ENCODE assay signal across 23 mouse cellular contexts in the genomic region with DNA sequence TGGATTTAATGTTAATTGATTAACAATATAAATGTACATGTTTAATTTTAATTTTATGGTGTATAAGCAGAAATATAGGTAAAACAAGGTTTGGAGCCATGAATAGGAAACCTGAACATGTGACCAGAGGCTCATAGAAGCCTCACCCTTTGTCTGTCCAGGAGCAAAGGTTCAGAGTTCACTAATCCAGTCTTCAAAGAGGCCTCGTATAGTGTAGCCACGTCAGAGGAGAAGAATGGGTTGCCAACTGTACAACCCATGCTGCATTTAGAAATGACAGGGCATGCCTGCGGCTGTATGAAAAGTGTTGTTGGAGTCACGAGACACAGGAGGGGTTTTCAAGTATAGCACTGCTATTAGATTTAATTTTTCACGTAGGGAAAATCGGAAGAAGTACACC.
DNase-seq lines count a peak whose midpoint lies in the region; ATAC-seq and TF ChIP-seq lines count a peak whose summit lies in the region.
"Had no signal": no experiment of that assay in that cellular context is flagged by ENCODE, and none has a peak within 500 bp of the region (broad histone marks: within the 10 kb centered on the region; RNA-seq: fewer than 3 reads in every experiment).

No protein-coding gene starts in this region.

- no peak; the same call in 1 of the 2 replicates for ATAC-seq in forebrain, embryonic 12.5 days (ENCODE audit: low FRiP score)
- ATAC-seq in forebrain, embryonic 13.5 days, result no peak
- ATAC-seq in midbrain, embryonic 11.5 days (ENCODE audit: low FRiP score), result 0 out of 2 replicates have a peak, but pooled peaks have one; percentile 43
- no peak for ATAC-seq in midbrain, postnatal 0 days (ENCODE audit: low FRiP score)
- ATAC-seq in intestine, embryonic 16.5 days, result peak; percentile 87
- ATAC-seq in midbrain, embryonic 15.5 days (replicated peaks), result 0 out of 2 replicates have a peak, but pooled peaks have one; percentile 35
- ATAC-seq: inflammation-experienced regulatory T-cells, adult 6 months; lung, postnatal 0 days had no signal

- H3K36me3 ChIP-seq in forebrain, embryonic 12.5 days (replicated peaks), result no peaks in the 10 kb centered on the region
- H3K36me3 ChIP-seq in forebrain, embryonic 13.5 days (ENCODE audit: poor library complexity, severe bottlenecking), result no peaks in the 10 kb centered on the region
- H3K36me3 ChIP-seq in midbrain, embryonic 11.5 days (ENCODE audit: control insufficient read depth, insufficient read depth, low read length), result no peaks in the 10 kb centered on the region
- no peaks in the 10 kb centered on the region for H3K36me3 ChIP-seq in midbrain, postnatal 0 days (ENCODE audit: insufficient read depth, low read length)
- H3K36me3 ChIP-seq in intestine, embryonic 16.5 days (ENCODE audit: control insufficient read depth, insufficient read depth, low read length), result no peaks in the 10 kb centered on the region
- H3K36me3 ChIP-seq in midbrain, embryonic 15.5 days (replicated peaks), result no peaks in the 10 kb centered on the region
- H3K36me3 ChIP-seq: heart, embryonic 15.5 days; liver, embryonic 15.5 days; neural tube, embryonic 12.5 days; stomach, embryonic 15.5 days had no signal

- no peaks in the 10 kb centered on the region for H3K9me3 ChIP-seq in forebrain, embryonic 12.5 days
- no peaks in the 10 kb centered on the region for H3K9me3 ChIP-seq in forebrain, embryonic 13.5 days (replicated peaks)
- H3K9me3 ChIP-seq in midbrain, embryonic 11.5 days (ENCODE audit: control insufficient read depth, low read length), result no peaks in the 10 kb centered on the region
- no peaks in the 10 kb centered on the region for H3K9me3 ChIP-seq in midbrain, postnatal 0 days (ENCODE audit: low read length)
- H3K9me3 ChIP-seq in intestine, embryonic 16.5 days (ENCODE audit: control insufficient read depth, low read length), result no peaks in the 10 kb centered on the region
- H3K9me3 ChIP-seq in midbrain, embryonic 15.5 days, result no peaks in the 10 kb centered on the region
- H3K9me3 ChIP-seq: heart, embryonic 15.5 days; liver, embryonic 15.5 days; neural tube, embryonic 12.5 days; stomach, embryonic 15.5 days had no signal

- H3K4me1 ChIP-seq in forebrain, embryonic 12.5 days, result peaks cover 41% of the 10 kb centered on the region
- H3K4me1 ChIP-seq in forebrain, embryonic 13.5 days, result peaks cover 41% of the 10 kb centered on the region
- peaks cover 21% of the 10 kb centered on the region for H3K4me1 ChIP-seq in midbrain, embryonic 11.5 days (ENCODE audit: control insufficient read depth, insufficient read depth, low read length)
- H3K4me1 ChIP-seq in midbrain, postnatal 0 days (ENCODE audit: insufficient read depth, low read length), result no peaks in the 10 kb centered on the region
- H3K4me1 ChIP-seq in intestine, embryonic 16.5 days (ENCODE audit: control insufficient read depth, insufficient read depth, low read length), result peaks cover 13% of the 10 kb centered on the region
- H3K4me1 ChIP-seq in midbrain, embryonic 15.5 days, result peaks cover 27% of the 10 kb centered on the region
- H3K4me1 ChIP-seq in lung, adult 2 months (ENCODE audit: control insufficient read depth, insufficient read depth, low read length), result no peaks in the 10 kb centered on the region
- H3K4me1 ChIP-seq: liver, embryonic 15.5 days; stomach, embryonic 15.5 days had no signal

- no peaks in the 10 kb centered on the region for H3K27me3 ChIP-seq in forebrain, embryonic 12.5 days
- H3K27me3 ChIP-seq in forebrain, embryonic 13.5 days, result no peaks in the 10 kb centered on the region
- no peaks in the 10 kb centered on the region for H3K27me3 ChIP-seq in midbrain, embryonic 11.5 days (ENCODE audit: control insufficient read depth, insufficient read depth, low read length)
- H3K27me3 ChIP-seq in midbrain, postnatal 0 days (ENCODE audit: insufficient read depth, low read length), result no peaks in the 10 kb centered on the region
- H3K27me3 ChIP-seq in intestine, embryonic 16.5 days (replicated peaks; ENCODE audit: control insufficient read depth, insufficient read depth, low read length), result no peaks in the 10 kb centered on the region
- H3K27me3 ChIP-seq in midbrain, embryonic 15.5 days (replicated peaks), result no peaks in the 10 kb centered on the region
- H3K27me3 ChIP-seq: heart, embryonic 15.5 days; liver, embryonic 15.5 days; neural tube, embryonic 12.5 days; stomach, embryonic 15.5 days had no signal

- no peak for TF ChIP-seq CTCF in midbrain, postnatal 0 days (IDR thresholded peaks at IDR 0.05)
- no peak for TF ChIP-seq CTCF in lung, adult 2 months (IDR thresholded peaks at IDR 0.05; ENCODE audit: insufficient read depth, low read length)

- H3K27ac ChIP-seq in forebrain, embryonic 12.5 days, result peak overlapping the region; percentile 53
- no peak overlapping the region for H3K27ac ChIP-seq in forebrain, embryonic 13.5 days
- peak overlapping the region; percentile 42 for H3K27ac ChIP-seq in midbrain, embryonic 11.5 days (ENCODE audit: low read depth, low read length)
- no peak overlapping the region for H3K27ac ChIP-seq in midbrain, postnatal 0 days (ENCODE audit: low read depth, low read length)
- H3K27ac ChIP-seq in intestine, embryonic 16.5 days (ENCODE audit: low read length), result peak overlapping the region; percentile 61; the same call in 1 of the 2 replicates
- no peak overlapping the region for H3K27ac ChIP-seq in midbrain, embryonic 15.5 days
- H3K27ac ChIP-seq: heart, embryonic 15.5 days; liver, embryonic 15.5 days; macrophage; stomach, embryonic 15.5 days had no signal

- WGBS in forebrain, embryonic 12.5 days, result 58% methylated on average over 6 of the region's 6 CpGs
- 51% methylated on average over 6 of the region's 6 CpGs for WGBS in forebrain, embryonic 13.5 days
- 68% methylated on average over 6 of the region's 6 CpGs for WGBS in midbrain, embryonic 11.5 days
- WGBS in midbrain, postnatal 0 days, result 61% methylated on average over 6 of the region's 6 CpGs
- WGBS in intestine, embryonic 16.5 days, result 57% methylated on average over 6 of the region's 6 CpGs
- 46% methylated on average over 6 of the region's 6 CpGs for WGBS in midbrain, embryonic 15.5 days
- 71% methylated on average over 6 of the region's 6 CpGs for WGBS in lung, adult 2 months

- H3K4me3 ChIP-seq in forebrain, embryonic 12.5 days (replicated peaks), result no peak overlapping the region
- no peak overlapping the region for H3K4me3 ChIP-seq in forebrain, embryonic 13.5 days
- no peak overlapping the region for H3K4me3 ChIP-seq in midbrain, embryonic 11.5 days (ENCODE audit: low read depth, low read length)
- H3K4me3 ChIP-seq in midbrain, postnatal 0 days (ENCODE audit: low read depth, low read length), result no peak overlapping the region
- H3K4me3 ChIP-seq in intestine, embryonic 16.5 days (ENCODE audit: low read length), result no peak overlapping the region
- H3K4me3 ChIP-seq in midbrain, embryonic 15.5 days, result no peak overlapping the region
- H3K4me3 ChIP-seq in lung, adult 2 months (replicated peaks; ENCODE audit: extremely low read depth, low read depth, low read length), result no peak overlapping the region
- H3K4me3 ChIP-seq: heart, embryonic 15.5 days; liver, embryonic 15.5 days; neural tube, embryonic 12.5 days; stomach, embryonic 15.5 days had no signal

- TF ChIP-seq POLR2A in lung, adult 2 months (IDR thresholded peaks at IDR 0.05; ENCODE audit: borderline replicate concordance, extremely low read depth, low read depth, low read length), result no peak

- no peak overlapping the region for H3K9ac ChIP-seq in forebrain, embryonic 12.5 days
- H3K9ac ChIP-seq in forebrain, embryonic 13.5 days, result no peak overlapping the region
- no peak overlapping the region for H3K9ac ChIP-seq in midbrain, embryonic 11.5 days (ENCODE audit: low read length)
- no peak overlapping the region for H3K9ac ChIP-seq in midbrain, postnatal 0 days (replicated peaks; ENCODE audit: low read length, poor library complexity, severe bottlenecking)
- no peak overlapping the region for H3K9ac ChIP-seq in intestine, embryonic 16.5 days (ENCODE audit: low read depth, low read length)
- H3K9ac ChIP-seq in midbrain, embryonic 15.5 days, result no peak overlapping the region
- H3K9ac ChIP-seq: heart, embryonic 15.5 days; liver, embryonic 15.5 days; neural tube, embryonic 12.5 days; stomach, embryonic 15.5 days had no signal

- no peak for DNase-seq in midbrain, embryonic 11.5 days (ENCODE audit: low spot score, missing footprints)
- DNase-seq in midbrain, postnatal 0 days (ENCODE audit: low spot score), result no peak
- DNase-seq in lung, adult 2 months, result no peak
- no peak for DNase-seq in kidney, adult 8-10 months
- DNase-seq: adrenal gland, postnatal 25 days; cerebellum, adult 9-10 months; heart, postnatal 36 days; kidney, postnatal 25 days; layer of hippocampus, adult 9-11 months; right cerebral cortex, postnatal 4 days; thymus, adult 2 months; thymus, postnatal 4 days had no signal

- no peak overlapping the region for H3K4me2 ChIP-seq in forebrain, embryonic 12.5 days
- no peak overlapping the region for H3K4me2 ChIP-seq in forebrain, embryonic 13.5 days
- H3K4me2 ChIP-seq in midbrain, embryonic 11.5 days, result no peak overlapping the region
- no peak overlapping the region for H3K4me2 ChIP-seq in midbrain, postnatal 0 days (ENCODE audit: low read depth, low read length, poor library complexity, severe bottlenecking)
- no peak overlapping the region for H3K4me2 ChIP-seq in intestine, embryonic 16.5 days (ENCODE audit: low read depth, low read length)
- no peak overlapping the region for H3K4me2 ChIP-seq in midbrain, embryonic 15.5 days
- H3K4me2 ChIP-seq: heart, embryonic 15.5 days; liver, embryonic 15.5 days; stomach, embryonic 15.5 days had no signal

Comparison
In these comparisons a context has a peak if more than half of its experiments do, and no peak if none do; other contexts are left out.
1. ATAC-seq: peak in midbrain, embryonic 11.5 days (single experiment), intestine, embryonic 16.5 days (single experiment) and midbrain, embryonic 15.5 days (single experiment); none in forebrain, embryonic 12.5 days (single experiment), forebrain, embryonic 13.5 days (single experiment) and midbrain, postnatal 0 days (single experiment).
2. H3K27ac ChIP-seq: peak in forebrain, embryonic 12.5 days (single experiment), midbrain, embryonic 11.5 days (single experiment) and intestine, embryonic 16.5 days (single experiment); none in forebrain, embryonic 13.5 days (single experiment), midbrain, postnatal 0 days (single experiment) and midbrain, embryonic 15.5 days (single experiment).